Mouse (Mus musculus): ENCODE measurements around the gene Rbm47.

DNA sequence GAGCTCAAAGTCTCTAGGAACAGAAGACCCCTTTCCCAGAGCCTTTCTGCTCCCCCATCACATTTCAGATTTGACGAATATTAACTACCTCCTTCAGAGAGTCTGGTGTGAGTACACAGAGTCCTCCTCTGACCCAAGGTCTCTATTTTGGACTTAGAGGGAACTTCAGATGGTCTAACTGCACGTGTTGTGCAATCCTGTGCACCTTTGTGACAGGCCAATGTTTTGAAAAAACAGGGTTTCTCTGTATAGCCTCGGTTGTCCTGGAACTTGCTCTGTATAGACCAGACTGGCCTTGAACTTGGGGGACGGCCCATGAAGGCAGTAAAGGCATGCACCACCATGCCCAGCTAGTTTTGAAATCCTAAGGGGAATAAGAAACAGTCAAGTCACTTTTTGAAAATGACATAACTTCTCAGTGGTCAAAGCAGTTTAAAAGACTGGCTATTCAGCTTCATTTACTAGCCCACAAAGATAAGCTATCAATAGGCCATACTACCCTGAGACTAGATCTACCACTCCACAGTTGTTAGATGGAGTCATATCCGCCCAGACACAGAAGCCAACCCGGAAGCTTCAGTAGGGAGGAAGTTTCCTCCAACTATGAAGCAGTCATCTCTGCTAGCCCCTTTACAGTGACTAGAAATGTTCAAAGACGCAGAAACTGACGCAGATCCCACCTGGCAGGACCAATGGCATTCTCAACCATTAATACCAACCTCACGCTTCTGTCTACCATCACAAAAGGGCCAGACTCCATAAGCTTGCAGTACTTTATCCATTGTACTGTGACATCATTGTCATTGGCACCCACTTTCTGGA is 93.3 kb downstream of the Rbm47 start:
- TF ChIP-seq CTCF (IDR thresholded peaks at IDR 0.05; ENCODE audit: borderline replicate concordance, control insufficient read depth, extremely low read depth, insufficient read depth, low read length, poor library complexity) (no peak), POLR2A (IDR thresholded peaks at IDR 0.05; ENCODE audit: control insufficient read depth, extremely low read depth, insufficient read depth, low read length, poor library complexity) (no peak)

Data from thymus, adult 2 months (tissue).